Mouse (Mus musculus): ENCODE data around the gene Anapc11.

GRCm38 (mm10) chr11:120643601-120643987 is 45.4 kb downstream of the Anapc11 start, which contains the start of gene Pycr1:
- no peak for TF ChIP-seq CTCF (IDR thresholded peaks at IDR 0.05; ENCODE audit: control insufficient read depth, insufficient read depth, insufficient read length)
- no peak for TF ChIP-seq MYOD1 (IDR thresholded peaks at IDR 0.05; ENCODE audit: control insufficient read depth, insufficient read length, low read depth)
- TF ChIP-seq USF1 (IDR thresholded peaks at IDR 0.05; ENCODE audit: low read depth), result no peak
- peak; percentile 85 for TF ChIP-seq MAX (IDR thresholded peaks at IDR 0.05)

All from C2C12 (cell line).